Mouse (Mus musculus) embryonic facial prominence, embryonic 15.5 days (tissue): ENCODE results near the gene Sds. TPM values are rescaled to one million over a fixed set of nuclear protein-coding genes. Genes with fewer than 3 reads are reported as not detected.
A peak's percentile ranks its signal among the peaks of the same experiment; 100 is the strongest.

Experiments
- ATAC-seq: fragments of 200-750 bp; cut with Nextera tagmentation; 2 replicates; pipeline ENCODE4 v1.8.0; 2017; ENCODE audit warnings: low read depth, moderate TSS enrichment; ENCODE audit not compliant: insufficient number of reproducible peaks, low FRiP score, low TSS enrichment
- H3K27ac ChIP-seq: fragments of 300-500 bp; sonication (generic); replicated peaks from 2 replicates; pipeline ENCODE4 v1.5.1; 2015; ENCODE audit warnings: mild to moderate bottlenecking, inconsistent platforms
- H3K27me3 ChIP-seq: fragments of 300-500 bp; sonication (generic); 2 replicates; pipeline ENCODE4 v1.6.1; 2015; ENCODE audit warnings: inconsistent platforms
- H3K36me3 ChIP-seq: fragments of 300-500 bp; sonication (generic); 2 replicates; pipeline ENCODE4 v1.6.1; 2015; ENCODE audit warnings: mild to moderate bottlenecking, inconsistent platforms
- H3K4me1 ChIP-seq: fragments of 300-500 bp; sonication (generic); 2 replicates; pipeline ENCODE4 v1.6.1; 2015; ENCODE audit warnings: inconsistent platforms
- H3K4me2 ChIP-seq: fragments of 300-500 bp; sonication (generic); replicated peaks from 2 replicates; pipeline ENCODE4 v1.6.1; 2015; ENCODE audit warnings: mild to moderate bottlenecking, inconsistent platforms
- H3K4me3 ChIP-seq: fragments of 300-500 bp; sonication (generic); replicated peaks from 2 replicates; pipeline ENCODE4 v1.5.1; 2015; ENCODE audit warnings: mild to moderate bottlenecking, inconsistent platforms
- H3K9ac ChIP-seq: fragments of 300-500 bp; sonication (generic); 2 replicates; pipeline ENCODE4 v1.6.1; 2015; ENCODE audit warnings: inconsistent platforms
- H3K9me3 ChIP-seq: fragments of 300-500 bp; sonication (generic); replicated peaks from 2 replicates; pipeline ENCODE4 v1.6.1; 2016; ENCODE audit warnings: inconsistent platforms
- WGBS: fragments of 180-500 bp; shearing (Covaris S2); methylation state at CpG from one replicate; pipeline ENCODE4 v1.1.7; 2015; 5-methylcytosine and 5-hydroxymethylcytosine counted together
- polyA plus RNA-seq: library from polyadenylated mRNA; unstranded; fragments of >200 nt; fragmentation: Nextera tagmentation; extraction: Ambion mirVana; gene quantifications from 2 replicates; pipeline ENCODE4 v1.2.1, GENCODE M21; 2015

The Sds gene
- polyA plus RNA-seq, result not detected in 2 replicates

- ATAC-seq, result peak; percentile 36; the same call in 1 of the 2 replicates
- Histone ChIP-seq H3K4me2 (0 out of 2 replicates have a peak within 1 kb of the TSS, but pooled peaks have one; percentile 2), H3K36me3 (no peaks in the 10 kb centered on the region), H3K9me3 (no peaks in the 10 kb centered on the region), H3K9ac (no peak within 1 kb of the TSS), H3K27me3 (0 out of 2 replicates have a peak, but pooled peaks cover 4% of the 10 kb centered on the region), H3K4me3 (no peak within 1 kb of the TSS), H3K27ac (no peak within 1 kb of the TSS), H3K4me1 (no peaks in the 10 kb centered on the region)
- 14% methylated on average over 13 of the region's 13 CpGs for WGBS
These were observed at the start of gene Sds for GRCm38 (mm10) chr5:120476296-120476695. TSS of gene Sds (plus strand) at chr5:120476526.

- Histone ChIP-seq H3K4me3 (no peak overlapping the region), H3K27ac (no peak overlapping the region), H3K9me3 (no peaks in the 10 kb centered on the region), H3K9ac (no peak overlapping the region), H3K27me3 (peaks cover 95% of the 10 kb centered on the region), H3K4me1 (peaks cover 3% of the 10 kb centered on the region; the same call in 1 of the 2 replicates), H3K36me3 (no peaks in the 10 kb centered on the region), H3K4me2 (no peak overlapping the region)
- no peak for ATAC-seq
- WGBS, result 1% methylated on average over 10 of the region's 10 CpGs
These were observed 49.8 kb upstream of the Sds start for GRCm38 (mm10) chr5:120426572-120426971.

- Histone ChIP-seq H3K27me3 (peaks cover 95% of the 10 kb centered on the region), H3K4me1 (peaks cover 8% of the 10 kb centered on the region), H3K4me3 (no peak overlapping the region), H3K36me3 (no peaks in the 10 kb centered on the region), H3K9ac (no peak overlapping the region), H3K4me2 (no peak overlapping the region), H3K9me3 (no peaks in the 10 kb centered on the region), H3K27ac (no peak overlapping the region)
- under 1% methylated on average over 33 of the region's 33 CpGs for WGBS
- no peak for ATAC-seq
These were observed 48.8 kb upstream of the Sds start for GRCm38 (mm10) chr5:120427451-120427938.

GRCm38 (mm10) chr5:120428189-120428838 lies 48.0 kb upstream of the Sds start:
- Histone ChIP-seq H3K36me3 (no peaks in the 10 kb centered on the region), H3K9me3 (no peaks in the 10 kb centered on the region), H3K4me2 (no peak overlapping the region), H3K4me1 (peaks cover 8% of the 10 kb centered on the region), H3K27ac (no peak overlapping the region), H3K27me3 (peaks cover 95% of the 10 kb centered on the region), H3K9ac (no peak overlapping the region), H3K4me3 (no peak overlapping the region)
- ATAC-seq, result no peak
- WGBS, result 1% methylated on average over 21 of the region's 21 CpGs

GRCm38 (mm10) chr5:120428990-120429389 lies 47.3 kb upstream of the Sds start:
- H3K4me2 ChIP-seq, result no peak overlapping the region
- H3K27ac ChIP-seq, result no peak overlapping the region
- H3K9ac ChIP-seq, result no peak overlapping the region
- no peak for ATAC-seq
- H3K36me3 ChIP-seq, result no peaks in the 10 kb centered on the region
- H3K27me3 ChIP-seq, result peaks cover 95% of the 10 kb centered on the region
- H3K9me3 ChIP-seq, result no peaks in the 10 kb centered on the region
- H3K4me1 ChIP-seq, result peaks cover 8% of the 10 kb centered on the region
- H3K4me3 ChIP-seq, result no peak overlapping the region
- WGBS, result 4% methylated on average over 5 of the region's 6 CpGs

GRCm38 (mm10) chr5:120429692-120430091 lies 46.6 kb upstream of the Sds start:
- Histone ChIP-seq H3K9ac (no peak overlapping the region), H3K9me3 (no peaks in the 10 kb centered on the region), H3K4me1 (peaks cover 8% of the 10 kb centered on the region), H3K4me3 (no peak overlapping the region), H3K4me2 (no peak overlapping the region), H3K27me3 (peaks cover 95% of the 10 kb centered on the region), H3K36me3 (no peaks in the 10 kb centered on the region), H3K27ac (no peak overlapping the region)
- no peak for ATAC-seq
- WGBS, result 7% methylated on average over 6 of the region's 6 CpGs

- Histone ChIP-seq H3K36me3 (no peaks in the 10 kb centered on the region), H3K4me2 (no peak overlapping the region), H3K27ac (no peak overlapping the region), H3K9me3 (no peaks in the 10 kb centered on the region), H3K4me1 (peaks cover 19% of the 10 kb centered on the region), H3K4me3 (no peak overlapping the region), H3K27me3 (peaks cover 98% of the 10 kb centered on the region), H3K9ac (no peak overlapping the region)
- ATAC-seq, result no peak
- 1% methylated on average over 30 of the region's 30 CpGs for WGBS
These were observed 45.2 kb upstream of the Sds start for GRCm38 (mm10) chr5:120431001-120431583.

GRCm38 (mm10) chr5:120431649-120432485 lies 44.5 kb upstream of the Sds start, which contains the start of gene Lhx5:
TSS of gene Lhx5 (plus strand) at chr5:120431699.
- no peak for ATAC-seq
- no peak within 1 kb of the TSS for H3K27ac ChIP-seq
- no peaks in the 10 kb centered on the region for H3K9me3 ChIP-seq
- WGBS, result under 1% methylated on average over 69 of the region's 69 CpGs
- H3K27me3 ChIP-seq, result peaks cover 98% of the 10 kb centered on the region
- no peaks in the 10 kb centered on the region for H3K36me3 ChIP-seq
- peaks cover 22% of the 10 kb centered on the region for H3K4me1 ChIP-seq
- no peak within 1 kb of the TSS for H3K9ac ChIP-seq
- no peak within 1 kb of the TSS for H3K4me2 ChIP-seq
- peak within 1 kb of the TSS; percentile 19 for H3K4me3 ChIP-seq

GRCm38 (mm10) chr5:120432486-120433015 lies 43.8 kb upstream of the Sds start:
- ATAC-seq, result no peak
- Histone ChIP-seq H3K4me2 (no peak overlapping the region), H3K4me1 (peaks cover 24% of the 10 kb centered on the region), H3K4me3 (no peak overlapping the region), H3K27me3 (peaks cover 98% of the 10 kb centered on the region), H3K36me3 (no peaks in the 10 kb centered on the region), H3K9ac (no peak overlapping the region), H3K9me3 (no peaks in the 10 kb centered on the region), H3K27ac (no peak overlapping the region)
- under 1% methylated on average over 9 of the region's 9 CpGs for WGBS

GRCm38 (mm10) chr5:120433135-120433760 lies 43.1 kb upstream of the Sds start:
- ATAC-seq, result no peak
- 2% methylated on average over 13 of the region's 13 CpGs for WGBS
- H3K9me3 ChIP-seq, result no peaks in the 10 kb centered on the region

More at GRCm38 (mm10) chr5:120433135-120433760, 43.1 kb upstream of the Sds start:
- no peak overlapping the region for H3K4me3 ChIP-seq
- no peak overlapping the region for H3K4me2 ChIP-seq
- H3K27me3 ChIP-seq, result peaks cover 98% of the 10 kb centered on the region
- H3K4me1 ChIP-seq, result peaks cover 29% of the 10 kb centered on the region
- no peak overlapping the region for H3K9ac ChIP-seq
- no peak overlapping the region for H3K27ac ChIP-seq
- H3K36me3 ChIP-seq, result no peaks in the 10 kb centered on the region
